Mouse (Mus musculus) E14TG2a.4 (cell line): ENCODE data around the gene Taf6.

Experiments used
- CTCF ChIP-seq: conservative IDR thresholded peaks from 2 replicates; pipeline ENCODE4 v1.5.1; 2014; ENCODE audit warnings: low read length
- NANOG ChIP-seq: IDR thresholded peaks from 2 replicates; pipeline ENCODE4 v1.6.1; 2014; ENCODE audit warnings: borderline replicate concordance, low read length, mixed read lengths

GRCm38 (mm10) chr5:138225700-138226099 is 38.4 kb upstream of the Taf6 start, which contains the start of gene Nxpe5:
- TF ChIP-seq CTCF (no peak), NANOG (no peak)
